19 mouse cellular contexts compared by ENCODE assay signal in genomic region chr10:111134412-111134957, GRCm38 (mm10). TPM values are rescaled to one million over a fixed set of nuclear protein-coding genes. Genes with fewer than 3 reads are reported as not detected.
A peak's percentile ranks its signal among the peaks of the same experiment; 100 is the strongest.
DNase-seq lines count a peak whose midpoint lies in the region; ATAC-seq lines count a peak whose summit lies in the region.
"Had no signal": no experiment of that assay in that cellular context is flagged by ENCODE, and none has a peak within 500 bp of the region (broad histone marks: within the 10 kb centered on the region; RNA-seq: fewer than 3 reads in every experiment).

No protein-coding gene starts in this region.

- H3K9ac ChIP-seq in forebrain, embryonic 12.5 days, result no peak overlapping the region
- H3K9ac ChIP-seq: embryonic facial prominence, embryonic 15.5 days; heart, embryonic 15.5 days; neural tube, embryonic 12.5 days had no signal

- WGBS in forebrain, embryonic 12.5 days, result 87% methylated on average over 9 of the region's 9 CpGs

- no peak overlapping the region for H3K4me2 ChIP-seq in forebrain, embryonic 12.5 days
- H3K4me2 ChIP-seq: embryonic facial prominence, embryonic 15.5 days; heart, embryonic 15.5 days; neural tube, embryonic 12.5 days had no signal

- no peaks in the 10 kb centered on the region for H3K4me1 ChIP-seq in forebrain, embryonic 12.5 days
- H3K4me1 ChIP-seq: embryonic facial prominence, embryonic 15.5 days; neural tube, embryonic 12.5 days had no signal

- intact Hi-C loops in left cerebral cortex, postnatal 10 days (cut with DNase I), result loop anchor here (10.0 kb wide), 1 partner anchor 150 kb away; no protein-coding TSS in a partner anchor

- H3K9me3 ChIP-seq in forebrain, embryonic 12.5 days, result no peaks in the 10 kb centered on the region
- H3K9me3 ChIP-seq: embryonic facial prominence, embryonic 15.5 days; forebrain, embryonic 10.5 days; heart, embryonic 15.5 days; midbrain, embryonic 10.5 days; neural tube, embryonic 12.5 days had no signal

- no peak overlapping the region for H3K4me3 ChIP-seq in forebrain, embryonic 12.5 days (replicated peaks)
- H3K4me3 ChIP-seq: embryonic facial prominence, embryonic 15.5 days; forebrain, embryonic 10.5 days; heart, embryonic 15.5 days; midbrain, embryonic 10.5 days; neural tube, embryonic 12.5 days had no signal

- H3K36me3 ChIP-seq in forebrain, embryonic 12.5 days (replicated peaks), result no peaks in the 10 kb centered on the region
- H3K36me3 ChIP-seq: embryonic facial prominence, embryonic 15.5 days; forebrain, embryonic 10.5 days; heart, embryonic 15.5 days; midbrain, embryonic 10.5 days; neural tube, embryonic 12.5 days had no signal

- ATAC-seq in megakaryocyte, adult 5-6 weeks (ENCODE audit: poor library complexity, severe bottlenecking), result peak; percentile 85
- ATAC-seq in forebrain, embryonic 12.5 days (ENCODE audit: low FRiP score), result no peak
- ATAC-seq: activated CD4-positive, CD25-positive, alpha-beta regulatory T cell, adult 4 months; inflammation-experienced regulatory T-cells, adult 6 months; Patski had no signal

- peak; percentile 37 to 57 for DNase-seq in left cerebral cortex, adult 18-20 months (ENCODE audit: low spot score in 2 of 2)
- no peak for DNase-seq in left cerebral cortex, postnatal 10 days (ENCODE audit: extremely low spot score in 1 of 2, low spot score in 2 of 2)
- peak; percentile 37 to 53 for DNase-seq in right cerebral cortex, adult 2 months (ENCODE audit: low spot score in 2 of 2)
- no peak for DNase-seq in right cerebral cortex, postnatal 4 days
- DNase-seq in layer of hippocampus, postnatal 14 days (ENCODE audit: low spot score in 2 of 2), result no peak
- DNase-seq in thymus, postnatal 0 days (ENCODE audit: low spot score), result no peak
- DNase-seq: adrenal gland, postnatal 36 days; cerebellum, postnatal 10 days; embryo, embryonic 11 days had no signal

- no peaks in the 10 kb centered on the region for H3K27me3 ChIP-seq in forebrain, embryonic 12.5 days
- H3K27me3 ChIP-seq: embryonic facial prominence, embryonic 15.5 days; heart, embryonic 15.5 days; neural tube, embryonic 12.5 days; Patski had no signal

- no peak overlapping the region for H3K27ac ChIP-seq in forebrain, embryonic 12.5 days
- H3K27ac ChIP-seq: embryonic facial prominence, embryonic 15.5 days; forebrain, embryonic 10.5 days; heart, embryonic 15.5 days; midbrain, embryonic 10.5 days; neural tube, embryonic 12.5 days had no signal

RNA-seq across cellular contexts. Expression of gene Osbpl8, which starts 30.1 kb away (rescaled TPM):
- 10 to 100 TPM; 94.0 to 100.0 TPM for total RNA-seq in left cerebral cortex, adult 18-20 months (2021)
- total RNA-seq in left cerebral cortex, postnatal 10 days (2021), result 10 to 100 TPM; 67.4 to 67.7 TPM
- total RNA-seq in megakaryocyte, adult 5-6 weeks (2015), result 65.5 and 68.1 TPM in 2 replicates
- total RNA-seq in megakaryocyte, adult 5-6 weeks (2017), result 95.3 and 105 TPM in 2 replicates
- polyA plus RNA-seq in forebrain, embryonic 12.5 days (2016; fragmentation: Nextera tagmentation; extraction: Ambion mirVana), result 18.9 and 20.6 TPM in 2 replicates
- total RNA-seq in layer of hippocampus, postnatal 14 days (2021), result 10 to 100 TPM; 55.7 to 59.3 TPM
- polyA plus RNA-seq in thymus, postnatal 0 days (2015; fragmentation: Nextera tagmentation; extraction: Ambion mirVana), result 28.1 and 35.3 TPM in 2 replicates

Comparison
In these comparisons a context has a peak if more than half of its experiments do, and no peak if none do; other contexts are left out.
1. DNase-seq: peak in left cerebral cortex, adult 18-20 months (2 of 2) and right cerebral cortex, adult 2 months (2 of 2); none in left cerebral cortex, postnatal 10 days (0 of 2), right cerebral cortex, postnatal 4 days (single experiment), layer of hippocampus, postnatal 14 days (0 of 2) and thymus, postnatal 0 days (single experiment).